Mouse (Mus musculus): Measurements from ENCODE around the gene Use1. TPM values are rescaled to one million over a fixed set of nuclear protein-coding genes. Genes with fewer than 3 reads are reported as not detected.

The Use1 gene
- polyA plus RNA-seq, 1 experiment from 2014 or later, result 55.8 TPM

- Histone ChIP-seq H3K36me3 (peaks cover 20% of the 10 kb centered on the region), H3K4me3 (replicated peaks) (peak overlapping the region; percentile 68; the same call in 1 of the 2 replicates), H3K27ac (no peak overlapping the region), H3K4me2 (peak overlapping the region; percentile 84), H3K27me3 (peaks cover 80% of the 10 kb centered on the region), H3K9me3 (replicated peaks) (no peaks in the 10 kb centered on the region), H3K9ac (no peak overlapping the region; the same call in 1 of the 2 replicates), H3K4me1 (replicated peaks) (peaks cover 85% of the 10 kb centered on the region)
- WGBS (ENCODE audit: insufficient replicate concordance), result 69% methylated on average over 4 of the region's 4 CpGs
- DNase-seq (no peak), ATAC-seq (ENCODE audit: low read depth) (no peak)
Measured at GRCm38 (mm10) chr8:71379008-71379407, 12.4 kb downstream of the Use1 start.

- peak overlapping the region; percentile 77 for H3K9ac ChIP-seq
- H3K4me1 ChIP-seq (replicated peaks), result peaks cover 82% of the 10 kb centered on the region
- no peak for DNase-seq
- H3K4me2 ChIP-seq, result peak overlapping the region; percentile 84
- H3K9me3 ChIP-seq (replicated peaks), result no peaks in the 10 kb centered on the region
- H3K27ac ChIP-seq, result peak overlapping the region; percentile 53
- no peak for ATAC-seq (ENCODE audit: low read depth)
- WGBS (ENCODE audit: insufficient replicate concordance), result 57% methylated on average over 3 of the region's 3 CpGs
- H3K4me3 ChIP-seq (replicated peaks), result peak overlapping the region; percentile 68
- H3K36me3 ChIP-seq, result peaks cover 14% of the 10 kb centered on the region; the same call in 1 of the 2 replicates
- peaks cover 80% of the 10 kb centered on the region for H3K27me3 ChIP-seq
Measured at GRCm38 (mm10) chr8:71379512-71380075, 12.9 kb downstream of the Use1 start.

DNA sequence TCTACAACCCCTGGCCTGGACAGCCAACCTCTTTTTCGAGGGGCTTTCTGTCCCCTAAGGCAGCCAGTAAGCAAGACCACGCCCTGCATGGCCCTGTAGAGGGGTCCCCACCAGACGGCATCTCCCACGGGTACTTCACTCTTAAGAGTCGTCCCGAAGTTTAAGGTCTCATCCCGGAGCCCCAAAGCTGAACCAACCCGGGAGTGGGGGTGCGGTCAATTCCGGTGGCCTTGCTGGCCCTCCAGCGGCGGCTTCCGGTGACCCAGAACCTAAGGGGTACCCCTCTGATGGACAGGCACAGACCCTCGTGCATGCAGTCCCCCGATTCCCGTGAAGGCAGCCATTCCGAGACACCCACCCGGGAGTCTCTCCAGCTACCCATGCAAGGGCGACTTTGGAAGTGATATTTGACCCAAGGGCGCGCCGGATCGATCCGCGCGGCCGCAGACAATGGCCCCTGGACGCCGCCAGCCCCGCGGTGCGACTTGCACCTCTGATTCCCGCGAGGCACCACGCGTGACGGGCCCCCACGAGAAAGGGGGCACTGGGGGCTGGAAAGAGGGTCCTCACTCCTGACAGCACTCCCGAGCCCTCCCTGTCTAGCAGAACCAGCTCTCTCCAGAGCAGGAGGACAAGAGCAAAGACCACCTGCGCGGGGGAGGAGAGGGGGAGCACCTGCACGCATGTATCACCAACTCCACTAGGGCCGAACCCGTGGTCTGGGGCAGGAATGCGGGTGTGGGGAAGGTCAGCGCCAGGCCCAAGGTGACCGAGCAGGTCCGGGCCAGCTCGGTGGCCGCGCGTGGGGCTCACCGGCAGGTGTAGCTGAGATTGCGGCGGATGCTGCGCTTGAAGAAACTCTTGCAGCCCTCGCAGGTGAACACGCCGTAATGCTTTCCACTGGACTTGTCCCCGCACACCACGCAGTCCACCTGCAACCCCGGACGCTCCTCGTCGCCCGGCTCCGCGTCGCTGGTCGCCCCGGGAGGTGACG, 13.8 kb downstream of the Use1 start:
- Histone ChIP-seq H3K4me1 (replicated peaks) (peaks cover 73% of the 10 kb centered on the region), H3K4me2 (peak overlapping the region; percentile 84), H3K36me3 (peaks cover 13% of the 10 kb centered on the region; the same call in 1 of the 2 replicates), H3K27ac (peak overlapping the region; percentile 73), H3K4me3 (replicated peaks) (peak overlapping the region; percentile 68), H3K9ac (peak overlapping the region; percentile 77), H3K27me3 (peaks cover 80% of the 10 kb centered on the region), H3K9me3 (replicated peaks) (no peaks in the 10 kb centered on the region)
- DNase-seq (no peak), ATAC-seq (ENCODE audit: low read depth) (no peak)
- 6% methylated on average over 72 of the region's 72 CpGs for WGBS (ENCODE audit: insufficient replicate concordance)

DNA sequence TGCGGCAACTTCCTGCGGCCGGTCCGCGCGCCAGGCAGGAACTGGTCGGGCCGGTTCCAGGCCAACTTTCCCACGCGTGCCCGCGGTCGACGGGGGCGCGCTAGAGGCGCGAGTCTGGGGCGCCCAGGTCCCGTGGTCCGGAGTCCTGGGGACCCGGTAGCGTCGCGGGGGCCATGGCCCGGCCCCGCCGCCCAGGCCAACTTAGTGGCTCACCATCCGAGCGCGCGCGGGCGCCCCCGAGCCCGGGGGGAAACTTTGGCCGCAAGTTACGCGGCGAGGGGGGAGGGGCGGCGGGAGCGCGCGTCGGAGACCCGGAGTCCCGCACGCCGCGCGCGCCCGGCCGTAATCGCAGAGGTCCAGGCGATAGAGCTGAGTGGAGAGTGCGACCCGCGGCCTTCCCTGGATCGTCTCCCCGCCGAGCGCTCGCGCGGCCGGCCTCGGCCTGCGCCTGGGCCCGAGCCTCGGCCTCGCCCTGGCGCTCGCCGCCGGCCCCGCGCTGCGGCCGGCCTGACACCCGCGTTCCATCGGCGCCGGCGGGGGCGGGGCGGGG, 14.8 kb downstream of the Use1 start, which contains the start of gene Nr2f6:
Gene Nr2f6 (minus strand): TSS at position 540 of the 550 bp plus-strand sequence.
- H3K9me3 ChIP-seq (replicated peaks), result no peaks in the 10 kb centered on the region
- H3K36me3 ChIP-seq, result peaks cover 9% of the 10 kb centered on the region; the same call in 1 of the 2 replicates
- H3K4me2 ChIP-seq, result peak within 1 kb of the TSS; percentile 84
- H3K4me3 ChIP-seq (replicated peaks), result peak within 1 kb of the TSS; percentile 68
- H3K9ac ChIP-seq, result peak within 1 kb of the TSS; percentile 77
- peak within 1 kb of the TSS; percentile 75 for H3K27ac ChIP-seq
- peaks cover 72% of the 10 kb centered on the region for H3K27me3 ChIP-seq
- peaks cover 63% of the 10 kb centered on the region for H3K4me1 ChIP-seq (replicated peaks)
- WGBS (ENCODE audit: insufficient replicate concordance), result under 1% methylated on average over 70 of the region's 89 CpGs
- ATAC-seq (ENCODE audit: low read depth) (peak; percentile 7), DNase-seq (no peak)

DNA sequence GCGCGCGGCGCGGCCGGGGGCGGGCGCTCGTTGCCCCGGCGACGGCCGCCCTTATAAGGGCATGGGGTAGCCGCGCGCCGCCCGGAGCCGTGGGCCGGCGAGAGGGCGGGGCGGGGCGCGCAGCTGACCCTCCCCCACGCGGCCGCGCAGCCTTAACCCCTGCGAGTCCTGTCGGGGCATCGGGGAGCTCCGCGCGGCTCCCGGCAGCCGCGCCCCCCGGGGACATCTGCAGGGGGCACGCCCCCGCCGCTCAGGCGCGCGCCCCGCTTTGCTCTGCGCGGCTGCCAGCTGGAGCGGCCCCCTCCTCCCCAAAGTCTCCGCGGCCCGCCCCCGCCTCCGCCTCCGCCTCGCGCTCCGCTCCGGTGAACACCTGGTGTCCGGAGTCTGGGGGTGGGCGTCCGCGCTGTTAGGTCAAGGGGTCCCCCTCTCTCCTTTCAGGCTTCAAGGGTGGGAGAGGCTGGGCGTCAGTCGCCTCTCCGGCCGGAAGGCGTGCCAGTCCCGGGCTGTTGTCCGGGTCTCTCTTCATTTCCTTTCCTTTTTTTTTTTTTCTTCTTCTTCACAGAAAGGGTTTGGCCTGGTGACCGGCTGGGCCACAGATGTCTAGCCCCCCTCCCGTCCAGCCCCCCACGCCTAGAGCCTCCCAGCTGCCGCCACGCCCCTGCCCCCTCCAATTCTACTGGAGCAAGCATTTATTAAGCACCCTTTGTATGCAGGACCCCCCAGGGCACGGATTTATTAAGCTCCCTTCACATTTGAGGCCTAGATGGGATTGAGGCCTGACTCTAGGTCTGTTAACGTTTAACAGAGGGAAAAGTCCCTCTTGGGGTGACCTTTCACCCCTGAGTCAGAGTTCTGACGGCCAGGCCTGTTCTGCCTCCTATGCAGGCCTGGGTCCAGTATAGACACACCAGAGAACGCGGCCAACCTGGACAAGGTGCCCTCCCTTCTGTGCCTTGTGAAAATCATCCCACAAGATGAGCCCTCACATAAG, 15.6 kb downstream of the Use1 start:
- Histone ChIP-seq H3K4me2 (peak overlapping the region; percentile 84), H3K9ac (peak overlapping the region; percentile 63), H3K27me3 (peaks cover 64% of the 10 kb centered on the region), H3K4me1 (replicated peaks) (peaks cover 55% of the 10 kb centered on the region), H3K9me3 (replicated peaks) (no peaks in the 10 kb centered on the region), H3K36me3 (peaks cover 8% of the 10 kb centered on the region; the same call in 1 of the 2 replicates), H3K27ac (peak overlapping the region; percentile 75), H3K4me3 (replicated peaks) (peak overlapping the region; percentile 68)
- 9% methylated on average over 41 of the region's 80 CpGs for whole genome bisulfite sequencing (ENCODE audit: insufficient replicate concordance)
- ATAC-seq (ENCODE audit: low read depth) (peak; percentile 80), DNase-seq (peak; percentile 56)

- Histone ChIP-seq H3K27me3 (peaks cover 55% of the 10 kb centered on the region), H3K4me2 (peak overlapping the region; percentile 84; the same call in 1 of the 2 replicates), H3K4me1 (replicated peaks) (peaks cover 49% of the 10 kb centered on the region), H3K27ac (peak overlapping the region; percentile 75), H3K9ac (no peak overlapping the region), H3K36me3 (no peaks in the 10 kb centered on the region), H3K9me3 (replicated peaks) (no peaks in the 10 kb centered on the region), H3K4me3 (replicated peaks) (no peak overlapping the region)
- WGBS (ENCODE audit: insufficient replicate concordance), result 53% methylated on average over 12 of the region's 12 CpGs
- no peak for DNase-seq
- ATAC-seq (ENCODE audit: low read depth), result 0 out of 2 replicates have a peak, but pooled peaks have one; percentile 2
Measured at GRCm38 (mm10) chr8:71383396-71383795, 16.7 kb downstream of the Use1 start.

GRCm38 (mm10) chr8:71383860-71384259, 17.2 kb downstream of the Use1 start:
- Histone ChIP-seq H3K4me2 (peak overlapping the region; percentile 21; the same call in 1 of the 2 replicates), H3K36me3 (no peaks in the 10 kb centered on the region), H3K4me3 (replicated peaks) (no peak overlapping the region), H3K27me3 (peaks cover 50% of the 10 kb centered on the region), H3K27ac (peak overlapping the region; percentile 75), H3K9ac (no peak overlapping the region), H3K9me3 (replicated peaks) (no peaks in the 10 kb centered on the region), H3K4me1 (replicated peaks) (peaks cover 45% of the 10 kb centered on the region)
- ATAC-seq (ENCODE audit: low read depth), result no peak
- no peak for DNase-seq
- 52% methylated on average over 3 of the region's 3 CpGs for WGBS (ENCODE audit: insufficient replicate concordance)

GRCm38 (mm10) chr8:71385212-71385835, 18.7 kb downstream of the Use1 start:
- Histone ChIP-seq H3K9me3 (replicated peaks) (no peaks in the 10 kb centered on the region), H3K4me1 (replicated peaks) (peaks cover 32% of the 10 kb centered on the region), H3K4me2 (no peak overlapping the region), H3K9ac (no peak overlapping the region), H3K4me3 (replicated peaks) (no peak overlapping the region), H3K27me3 (peaks cover 35% of the 10 kb centered on the region), H3K27ac (no peak overlapping the region; the same call in 1 of the 2 replicates), H3K36me3 (no peaks in the 10 kb centered on the region)
- 67% methylated on average over 12 of the region's 12 CpGs for WGBS (ENCODE audit: insufficient replicate concordance)
- ATAC-seq (ENCODE audit: low read depth), result no peak
- no peak for DNase-seq

DNA sequence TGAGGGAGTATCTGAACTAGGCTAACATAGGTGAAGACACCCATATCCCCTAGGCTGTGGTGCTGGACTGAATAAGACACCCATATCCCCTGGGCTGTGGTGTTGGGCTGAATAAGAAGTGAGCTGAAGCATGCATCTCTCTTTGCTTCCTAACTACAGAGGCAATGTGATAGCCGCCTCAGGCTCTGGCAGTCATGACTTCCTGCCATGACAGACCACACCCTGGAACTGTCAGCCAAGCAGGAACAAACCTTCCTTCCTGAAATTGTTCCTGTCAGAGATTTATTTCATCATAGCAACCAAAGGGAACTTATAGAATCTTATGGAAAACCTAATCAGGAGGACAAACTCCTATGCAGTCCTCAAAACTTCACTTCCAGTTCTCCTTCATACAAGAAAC, 21.6 kb downstream of the Use1 start:
- H3K36me3 ChIP-seq, result no peaks in the 10 kb centered on the region
- H3K4me2 ChIP-seq, result no peak overlapping the region
- DNase-seq (no peak), ATAC-seq (ENCODE audit: low read depth) (no peak)
- 27% methylated on average over 1 of the region's 1 CpGs for WGBS (ENCODE audit: insufficient replicate concordance)
- peaks cover 18% of the 10 kb centered on the region for H3K4me1 ChIP-seq (replicated peaks)
- no peak overlapping the region for H3K4me3 ChIP-seq (replicated peaks)
- H3K27ac ChIP-seq, result no peak overlapping the region
- peaks cover 6% of the 10 kb centered on the region; the same call in 1 of the 2 replicates for H3K27me3 ChIP-seq
- H3K9ac ChIP-seq, result no peak overlapping the region
- H3K9me3 ChIP-seq (replicated peaks), result no peaks in the 10 kb centered on the region

DNA sequence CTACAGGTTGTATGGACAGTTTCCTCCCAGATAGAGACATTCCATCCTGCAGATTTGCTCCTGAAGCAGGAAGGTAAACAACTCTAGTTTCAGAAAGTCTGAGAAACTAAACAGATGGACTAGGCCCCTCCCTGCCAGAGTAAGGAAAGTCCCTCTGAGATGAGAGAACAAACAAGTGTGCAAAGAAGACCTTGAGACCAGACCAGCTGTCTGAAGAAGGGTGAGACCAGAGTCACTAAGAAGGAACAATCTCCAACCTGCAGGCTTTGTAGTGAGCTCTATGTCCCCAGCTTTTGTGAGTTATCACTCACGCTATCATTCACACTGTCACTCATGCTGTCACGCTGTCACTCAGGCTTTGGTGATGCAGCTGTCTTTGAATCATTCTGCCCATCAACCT, 25.0 kb downstream of the Use1 start:
- ATAC-seq (ENCODE audit: low read depth), result no peak

More for the DNA sequence above, 25.0 kb downstream of the Use1 start:
- Histone ChIP-seq H3K27ac (no peak overlapping the region), H3K9me3 (replicated peaks) (no peaks in the 10 kb centered on the region), H3K4me2 (no peak overlapping the region), H3K4me3 (replicated peaks) (no peak overlapping the region), H3K27me3 (no peaks in the 10 kb centered on the region), H3K4me1 (replicated peaks) (peaks cover 28% of the 10 kb centered on the region), H3K9ac (no peak overlapping the region), H3K36me3 (no peaks in the 10 kb centered on the region)
- DNase-seq, result no peak
- 68% methylated on average over 2 of the region's 2 CpGs for WGBS (ENCODE audit: insufficient replicate concordance)

Measured in liver, embryonic 13.5 days (tissue).